Mouse (Mus musculus): Measurements from ENCODE around the gene Pfas. TPM values are rescaled to one million over a fixed set of nuclear protein-coding genes. Genes with fewer than 3 reads are reported as not detected.

Pfas gene
- 40.6 and 57.3 TPM in 2 replicates for polyA plus RNA-seq (2016; fragmentation: Nextera tagmentation; extraction: Ambion mirVana)

GRCm38 (mm10) chr11:69008182-69009121, at the start of gene Pfas:
Gene Pfas, minus strand, starts transcription at chr11:69008460.
- peak within 1 kb of the TSS; percentile 79 for H3K4me3 ChIP-seq
- no peaks in the 10 kb centered on the region for H3K9me3 ChIP-seq
- peaks cover 20% of the 10 kb centered on the region for H3K36me3 ChIP-seq
- no peaks in the 10 kb centered on the region for H3K27me3 ChIP-seq (ENCODE audit: insufficient read depth, poor library complexity, severe bottlenecking)
- peak; percentile 95 for DNase-seq (ENCODE audit: low spot score)
- peak within 1 kb of the TSS; percentile 91 for H3K27ac ChIP-seq
- H3K4me1 ChIP-seq (replicated peaks): peaks cover 25% of the 10 kb centered on the region
- WGBS: 9% methylated on average over 38 of the region's 38 CpGs

DNA sequence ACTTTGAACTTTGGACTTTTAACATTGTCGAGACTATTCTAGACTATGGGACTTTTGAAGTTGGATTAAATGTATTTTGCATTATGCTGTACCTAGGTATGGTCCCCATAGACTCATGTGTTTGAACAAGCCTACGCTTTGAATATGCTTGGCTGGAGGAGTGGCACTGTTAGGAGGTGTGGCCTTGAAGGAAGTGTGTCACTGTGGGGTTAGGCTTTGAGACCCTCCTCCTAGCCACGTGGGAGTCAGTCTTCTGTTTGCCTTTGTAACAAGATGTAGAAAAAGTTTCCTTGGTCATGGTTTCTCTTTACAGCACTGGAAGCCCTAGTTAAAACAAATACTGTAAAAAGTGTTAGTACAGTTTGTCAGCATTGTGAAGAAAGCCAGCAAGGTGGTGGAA, 45.6 kb upstream of the Pfas start:
- 80% methylated on average over 3 of the region's 3 CpGs for WGBS
- H3K27me3 ChIP-seq (ENCODE audit: insufficient read depth, poor library complexity, severe bottlenecking): no peaks in the 10 kb centered on the region
- DNase-seq (ENCODE audit: low spot score): no peak
- H3K27ac ChIP-seq: no peak overlapping the region
- H3K4me3 ChIP-seq: no peak overlapping the region
- H3K36me3 ChIP-seq: peaks cover 55% of the 10 kb centered on the region
- peaks cover 33% of the 10 kb centered on the region for H3K4me1 ChIP-seq (replicated peaks)
- H3K9me3 ChIP-seq: no peaks in the 10 kb centered on the region

- H3K4me3 ChIP-seq: no peak overlapping the region
- H3K9me3 ChIP-seq: no peaks in the 10 kb centered on the region
- no peak overlapping the region for H3K27ac ChIP-seq
- H3K36me3 ChIP-seq: peaks cover 65% of the 10 kb centered on the region
- H3K27me3 ChIP-seq (ENCODE audit: insufficient read depth, poor library complexity, severe bottlenecking): no peaks in the 10 kb centered on the region
- DNase-seq (ENCODE audit: low spot score): no peak
- 89% methylated on average over 2 of the region's 2 CpGs for WGBS
- H3K4me1 ChIP-seq (replicated peaks): peaks cover 33% of the 10 kb centered on the region
Observed at GRCm38 (mm10) chr11:69052824-69053421, 44.7 kb upstream of the Pfas start.

- no peak for DNase-seq (ENCODE audit: low spot score)
- WGBS: 62% methylated on average over 4 of the region's 4 CpGs
- Histone ChIP-seq H3K9me3 (no peaks in the 10 kb centered on the region), H3K4me1 (replicated peaks) (peaks cover 43% of the 10 kb centered on the region), H3K36me3 (peaks cover 71% of the 10 kb centered on the region), H3K27me3 (ENCODE audit: insufficient read depth, poor library complexity, severe bottlenecking) (no peaks in the 10 kb centered on the region), H3K27ac (no peak overlapping the region), H3K4me3 (no peak overlapping the region)
Observed at GRCm38 (mm10) chr11:69051771-69052170, 43.5 kb upstream of the Pfas start.

DNA sequence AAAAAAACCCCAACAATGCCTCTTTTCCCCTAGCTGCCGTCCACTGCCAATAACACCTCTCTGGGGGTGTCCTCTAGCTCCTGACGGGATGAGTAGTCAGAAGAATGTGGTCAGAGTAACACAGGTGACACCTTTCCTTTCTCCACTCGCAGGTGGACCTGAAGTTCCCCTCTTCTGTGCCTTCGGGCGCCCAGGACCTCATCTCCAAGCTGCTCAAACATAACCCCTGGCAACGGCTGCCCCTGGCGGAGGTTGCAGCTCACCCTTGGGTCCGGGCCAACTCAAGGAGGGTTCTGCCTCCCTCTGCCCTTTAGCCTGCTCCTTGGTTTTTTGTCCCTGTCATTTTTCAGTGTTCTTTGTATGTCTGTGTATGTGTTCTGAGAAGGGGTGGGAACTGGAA, 42.5 kb upstream of the Pfas start:
- Histone ChIP-seq H3K36me3 (peaks cover 71% of the 10 kb centered on the region), H3K9me3 (no peaks in the 10 kb centered on the region), H3K27ac (no peak overlapping the region), H3K4me3 (no peak overlapping the region), H3K4me1 (replicated peaks) (peaks cover 49% of the 10 kb centered on the region), H3K27me3 (ENCODE audit: insufficient read depth, poor library complexity, severe bottlenecking) (no peaks in the 10 kb centered on the region)
- no peak for DNase-seq (ENCODE audit: low spot score)
- 89% methylated on average over 8 of the region's 8 CpGs for WGBS

- Histone ChIP-seq H3K27me3 (ENCODE audit: insufficient read depth, poor library complexity, severe bottlenecking) (no peaks in the 10 kb centered on the region), H3K4me3 (peak overlapping the region; percentile 93), H3K27ac (no peak overlapping the region), H3K9me3 (no peaks in the 10 kb centered on the region), H3K4me1 (replicated peaks) (peaks cover 49% of the 10 kb centered on the region), H3K36me3 (peaks cover 57% of the 10 kb centered on the region)
- DNase-seq (ENCODE audit: low spot score): no peak
- 94% methylated on average over 14 of the region's 14 CpGs for WGBS
Observed at GRCm38 (mm10) chr11:69048151-69048550, 39.9 kb upstream of the Pfas start.

GRCm38 (mm10) chr11:69047592-69047991, 39.3 kb upstream of the Pfas start:
- H3K27ac ChIP-seq: peak overlapping the region; percentile 20; the same call in 1 of the 2 replicates
- no peaks in the 10 kb centered on the region for H3K27me3 ChIP-seq (ENCODE audit: insufficient read depth, poor library complexity, severe bottlenecking)
- DNase-seq (ENCODE audit: low spot score): no peak
- H3K9me3 ChIP-seq: no peaks in the 10 kb centered on the region
- 94% methylated on average over 12 of the region's 12 CpGs for WGBS
- H3K4me1 ChIP-seq (replicated peaks): peaks cover 49% of the 10 kb centered on the region
- H3K36me3 ChIP-seq: peaks cover 52% of the 10 kb centered on the region
- H3K4me3 ChIP-seq: peak overlapping the region; percentile 93

DNA sequence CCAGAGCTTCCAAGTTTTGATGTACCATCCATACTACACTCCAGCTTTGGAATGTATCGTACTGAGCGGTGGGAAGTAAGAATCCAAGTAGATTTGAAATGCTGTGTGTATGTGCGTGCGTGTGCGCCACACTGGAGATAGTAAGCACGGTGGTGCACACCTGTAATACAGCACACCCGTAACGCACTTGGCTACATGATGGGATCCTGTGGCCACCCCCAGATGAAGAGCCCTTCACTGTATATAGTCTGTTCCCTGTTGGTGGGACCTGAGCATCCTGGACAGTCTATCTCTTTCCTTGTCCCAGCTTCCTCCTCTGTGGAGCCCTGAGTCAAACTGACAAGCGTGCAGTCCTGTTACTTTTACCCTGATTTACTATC, 38.1 kb upstream of the Pfas start:
- Histone ChIP-seq H3K9me3 (no peaks in the 10 kb centered on the region), H3K27me3 (ENCODE audit: insufficient read depth, poor library complexity, severe bottlenecking) (no peaks in the 10 kb centered on the region), H3K4me3 (peak overlapping the region; percentile 93), H3K36me3 (peaks cover 41% of the 10 kb centered on the region), H3K27ac (peak overlapping the region; percentile 97), H3K4me1 (replicated peaks) (peaks cover 44% of the 10 kb centered on the region)
- 21% methylated on average over 9 of the region's 9 CpGs for WGBS
- DNase-seq (ENCODE audit: low spot score): no peak

DNA sequence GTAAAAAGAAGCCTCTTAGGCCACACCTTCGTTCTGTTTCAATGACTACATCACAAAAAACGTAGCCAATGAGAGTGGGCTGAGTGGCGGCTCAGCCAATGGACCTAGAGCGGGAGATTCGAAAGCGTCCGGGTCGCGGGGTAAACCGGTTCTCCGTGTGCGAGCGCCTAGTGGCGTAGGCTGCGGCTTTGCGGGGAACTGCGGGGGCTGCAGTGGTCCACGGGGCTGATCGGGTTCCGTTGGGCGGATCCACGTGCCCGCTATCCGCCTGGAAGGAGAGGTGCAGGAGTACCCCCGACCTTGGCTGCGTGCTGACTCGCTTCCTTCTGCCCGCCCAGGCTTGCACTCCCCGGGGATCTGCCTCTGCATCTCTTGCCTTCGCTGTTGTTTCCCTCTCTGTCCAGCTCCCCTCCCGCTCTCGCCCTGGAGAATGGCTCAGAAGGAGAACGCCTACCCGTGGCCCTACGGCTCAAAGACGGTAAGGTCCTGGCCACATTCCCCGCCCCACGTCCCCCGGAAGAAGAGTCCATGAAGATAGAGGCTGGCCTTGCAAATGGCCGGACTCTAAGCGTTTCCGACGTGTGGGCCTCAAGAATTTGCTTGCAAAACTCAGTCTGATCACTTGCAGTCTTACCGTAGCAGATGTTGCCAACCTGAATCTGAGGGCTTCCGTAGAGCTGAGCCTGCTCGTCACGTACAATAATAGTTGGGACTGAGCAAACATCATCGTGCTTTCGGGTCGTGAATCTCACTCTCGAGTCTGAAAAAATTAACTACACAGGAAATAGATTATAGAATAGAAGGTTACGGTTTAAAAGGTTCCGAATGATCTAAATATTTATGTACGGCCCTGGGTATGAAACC, 37.5 kb upstream of the Pfas start, which contains the start of gene Aurkb:
Gene Aurkb (plus strand): TSS at position 117 of the 864 bp plus-strand sequence.
- H3K36me3 ChIP-seq: peaks cover 35% of the 10 kb centered on the region
- peak within 1 kb of the TSS; percentile 93 for H3K4me3 ChIP-seq
- peaks cover 39% of the 10 kb centered on the region for H3K4me1 ChIP-seq (replicated peaks)
- H3K9me3 ChIP-seq: no peaks in the 10 kb centered on the region
- DNase-seq (ENCODE audit: low spot score): peak; percentile 90
- no peaks in the 10 kb centered on the region for H3K27me3 ChIP-seq (ENCODE audit: insufficient read depth, poor library complexity, severe bottlenecking)
- peak within 1 kb of the TSS; percentile 97 for H3K27ac ChIP-seq
- under 1% methylated on average over 54 of the region's 54 CpGs for WGBS

- H3K27me3 ChIP-seq (ENCODE audit: insufficient read depth, poor library complexity, severe bottlenecking): no peaks in the 10 kb centered on the region
- DNase-seq (ENCODE audit: low spot score): no peak
- H3K4me3 ChIP-seq: peak overlapping the region; percentile 71
- WGBS: 70% methylated on average over 5 of the region's 5 CpGs
- H3K36me3 ChIP-seq: peaks cover 31% of the 10 kb centered on the region
- H3K9me3 ChIP-seq: no peaks in the 10 kb centered on the region
- H3K4me1 ChIP-seq (replicated peaks): peaks cover 33% of the 10 kb centered on the region
- H3K27ac ChIP-seq: no peak overlapping the region
Observed at GRCm38 (mm10) chr11:69038173-69038572, 29.9 kb upstream of the Pfas start.

DNA sequence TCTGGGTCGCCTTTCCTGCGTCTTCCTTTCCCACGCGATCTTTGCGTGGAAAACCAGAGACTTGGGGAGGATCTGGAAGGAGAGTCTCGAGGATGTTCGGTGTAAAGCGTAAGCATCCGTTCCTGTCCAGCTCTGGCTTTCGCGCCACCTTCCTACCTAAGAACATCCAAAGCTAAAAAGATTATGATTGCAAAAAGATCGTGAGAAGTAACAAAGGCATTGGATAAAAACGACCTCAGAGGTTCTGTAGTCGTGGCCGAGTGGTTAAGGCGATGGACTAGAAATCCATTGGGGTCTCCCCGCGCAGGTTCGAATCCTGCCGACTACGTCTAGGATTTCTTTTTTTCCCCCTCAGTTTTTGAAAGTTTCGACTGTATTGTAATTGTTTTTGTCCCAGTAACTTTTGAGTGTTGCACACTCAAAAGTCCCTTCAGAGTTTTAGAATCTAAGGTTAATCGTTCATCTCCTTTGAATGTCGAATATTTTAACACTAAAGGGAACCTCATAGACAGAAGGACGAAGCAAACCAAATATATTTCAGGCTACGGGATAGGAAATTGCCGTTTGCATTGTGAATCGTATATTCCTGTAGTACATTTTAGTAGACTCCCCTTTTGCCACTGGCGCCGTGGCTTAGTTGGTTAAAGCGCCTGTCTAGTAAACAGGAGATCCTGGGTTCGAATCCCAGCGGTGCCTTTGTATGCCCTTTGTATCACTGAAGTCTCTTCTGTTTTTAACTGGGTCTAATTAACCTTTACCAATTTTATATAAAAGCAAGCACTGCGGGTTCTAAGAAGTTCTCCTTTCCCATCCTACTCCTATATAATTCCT, 29.2 kb upstream of the Pfas start:
- H3K9me3 ChIP-seq: no peaks in the 10 kb centered on the region
- H3K4me1 ChIP-seq (replicated peaks): peaks cover 33% of the 10 kb centered on the region
- WGBS: under 1% methylated on average over 34 of the region's 34 CpGs
- DNase-seq (ENCODE audit: low spot score): peak; percentile 86
- no peaks in the 10 kb centered on the region for H3K27me3 ChIP-seq (ENCODE audit: insufficient read depth, poor library complexity, severe bottlenecking)
- H3K36me3 ChIP-seq: peaks cover 38% of the 10 kb centered on the region
- peak overlapping the region; percentile 89 for H3K27ac ChIP-seq
- H3K4me3 ChIP-seq: peak overlapping the region; percentile 71
